Mouse (Mus musculus): Measurements from ENCODE around the gene Add3.
A peak's percentile ranks its signal among the peaks of the same experiment; 100 is the strongest.

Gene Add3

DNA sequence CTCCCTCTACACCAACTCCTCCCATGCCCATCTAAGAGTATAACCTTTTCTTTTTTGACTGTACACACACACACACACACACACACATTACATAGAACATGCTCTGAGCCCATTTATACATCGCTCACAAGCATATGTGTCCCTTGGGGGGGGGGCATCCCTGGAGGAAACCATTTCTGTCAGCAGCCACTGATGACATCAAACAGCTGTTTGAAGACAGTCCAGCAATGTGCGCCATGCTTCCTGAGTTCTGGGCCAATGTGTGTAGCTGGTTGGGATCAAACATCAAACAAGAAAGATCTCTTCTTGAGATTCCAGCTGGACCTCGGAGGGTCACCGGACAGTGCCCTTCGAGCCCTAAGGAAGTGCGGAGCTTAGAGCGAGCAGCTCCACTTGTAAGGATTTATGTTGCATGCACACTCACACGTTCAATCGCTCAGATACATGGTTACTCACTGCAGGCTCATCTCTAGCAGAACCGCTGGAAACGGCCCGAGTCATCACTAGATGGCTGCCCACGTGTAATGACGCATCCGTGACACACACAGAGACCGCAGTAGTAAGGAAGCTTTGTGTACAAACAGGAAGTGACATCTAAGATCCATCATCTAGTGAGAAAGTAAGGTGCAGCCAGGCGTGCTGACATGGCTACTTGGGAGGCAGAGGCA lies 132.9 kb downstream of the Add3 start:
- DNase-seq (ENCODE audit: low spot score), result no peak

DNA sequence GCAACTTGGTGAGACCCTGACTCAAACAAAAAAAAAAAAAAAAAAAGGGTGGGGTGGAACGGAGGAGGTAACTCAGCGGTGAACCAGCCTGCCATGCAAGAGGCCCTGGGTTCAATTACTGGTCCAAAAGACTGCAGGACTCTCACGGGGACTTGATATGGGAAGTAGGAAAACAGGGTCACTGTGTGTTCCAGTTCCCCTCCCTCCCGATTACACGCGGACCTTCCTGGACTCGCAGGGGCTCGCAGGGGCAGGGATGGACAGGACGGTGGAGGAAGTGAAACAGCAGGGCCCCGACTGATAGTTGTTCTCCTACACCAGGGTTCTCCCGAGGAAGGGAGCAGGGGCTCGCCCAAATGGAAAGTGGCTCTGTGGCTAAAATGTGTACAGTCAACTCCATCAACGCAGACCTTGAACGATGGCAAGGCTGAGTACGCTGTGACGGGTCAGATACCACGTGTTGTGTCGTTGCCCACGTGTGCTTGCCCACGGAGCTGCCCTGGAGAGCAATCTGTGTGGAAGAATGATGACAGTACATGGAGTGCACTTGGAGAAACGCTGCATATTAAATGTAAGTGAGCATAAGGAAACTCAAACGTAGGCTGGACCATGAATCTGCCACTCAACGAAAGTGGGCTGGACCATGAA lies 133.7 kb downstream of the Add3 start:
- no peak for DNase-seq (ENCODE audit: low spot score)

DNA sequence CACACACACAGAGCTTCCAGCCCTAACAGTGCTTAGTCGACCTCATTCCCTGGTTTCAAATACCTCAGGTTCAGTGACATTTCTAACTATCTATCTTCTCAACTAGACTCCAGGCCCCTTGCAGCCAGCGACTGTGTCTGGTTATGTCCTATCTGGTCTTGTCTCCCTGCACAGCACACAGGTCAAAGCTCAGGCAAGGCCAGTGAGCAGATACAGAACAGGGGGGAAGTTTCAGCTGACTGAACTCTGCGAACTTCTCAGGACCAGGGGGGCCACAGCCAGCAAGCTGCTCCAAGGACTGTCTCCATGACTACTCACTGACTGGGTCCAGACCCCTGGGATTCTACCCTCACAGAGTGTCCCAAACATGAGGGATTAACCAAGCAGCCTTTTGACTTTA lies 135.0 kb downstream of the Add3 start:
- DNase-seq (ENCODE audit: low spot score), result peak; percentile 28

DNA sequence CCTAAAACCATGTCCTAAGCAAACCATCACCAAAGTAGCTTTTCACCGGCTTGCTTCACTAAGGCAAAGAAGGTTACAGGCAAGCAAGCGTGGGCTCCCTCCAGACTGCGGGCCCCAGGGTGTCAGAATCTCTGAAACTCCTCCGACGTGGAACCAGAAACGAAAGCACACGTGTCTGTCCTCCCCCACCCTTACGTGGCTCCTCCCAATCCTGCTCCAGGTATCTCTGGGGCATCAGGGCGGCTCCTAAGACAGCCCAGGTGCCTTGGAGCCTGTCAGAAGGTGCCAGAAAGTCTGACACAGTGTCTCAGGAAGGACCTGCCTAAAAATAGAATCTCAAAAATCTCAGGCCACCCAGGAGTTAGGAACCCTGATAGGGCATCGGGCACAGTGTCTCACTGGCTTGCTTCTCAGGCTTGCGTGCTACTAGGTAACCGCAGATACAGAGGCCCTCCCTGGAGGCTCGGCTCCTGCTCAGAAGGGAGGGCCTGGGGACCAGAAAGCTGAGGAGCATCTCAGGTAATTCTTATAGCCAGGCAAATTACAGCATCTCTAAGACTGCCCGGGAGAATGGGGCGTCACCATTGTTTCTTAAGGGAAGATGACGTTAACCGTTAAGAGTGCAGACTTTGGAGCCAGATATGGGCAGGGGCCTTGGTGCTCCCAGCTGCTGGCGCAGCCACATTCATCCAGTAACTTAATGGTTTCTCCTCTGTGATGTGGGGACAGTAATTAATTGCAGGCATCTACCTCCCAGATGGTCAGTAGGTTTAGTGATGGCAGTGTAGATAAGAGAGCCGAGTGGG lies 136.9 kb downstream of the Add3 start:
- DNase-seq (ENCODE audit: low spot score), result no peak

DNA sequence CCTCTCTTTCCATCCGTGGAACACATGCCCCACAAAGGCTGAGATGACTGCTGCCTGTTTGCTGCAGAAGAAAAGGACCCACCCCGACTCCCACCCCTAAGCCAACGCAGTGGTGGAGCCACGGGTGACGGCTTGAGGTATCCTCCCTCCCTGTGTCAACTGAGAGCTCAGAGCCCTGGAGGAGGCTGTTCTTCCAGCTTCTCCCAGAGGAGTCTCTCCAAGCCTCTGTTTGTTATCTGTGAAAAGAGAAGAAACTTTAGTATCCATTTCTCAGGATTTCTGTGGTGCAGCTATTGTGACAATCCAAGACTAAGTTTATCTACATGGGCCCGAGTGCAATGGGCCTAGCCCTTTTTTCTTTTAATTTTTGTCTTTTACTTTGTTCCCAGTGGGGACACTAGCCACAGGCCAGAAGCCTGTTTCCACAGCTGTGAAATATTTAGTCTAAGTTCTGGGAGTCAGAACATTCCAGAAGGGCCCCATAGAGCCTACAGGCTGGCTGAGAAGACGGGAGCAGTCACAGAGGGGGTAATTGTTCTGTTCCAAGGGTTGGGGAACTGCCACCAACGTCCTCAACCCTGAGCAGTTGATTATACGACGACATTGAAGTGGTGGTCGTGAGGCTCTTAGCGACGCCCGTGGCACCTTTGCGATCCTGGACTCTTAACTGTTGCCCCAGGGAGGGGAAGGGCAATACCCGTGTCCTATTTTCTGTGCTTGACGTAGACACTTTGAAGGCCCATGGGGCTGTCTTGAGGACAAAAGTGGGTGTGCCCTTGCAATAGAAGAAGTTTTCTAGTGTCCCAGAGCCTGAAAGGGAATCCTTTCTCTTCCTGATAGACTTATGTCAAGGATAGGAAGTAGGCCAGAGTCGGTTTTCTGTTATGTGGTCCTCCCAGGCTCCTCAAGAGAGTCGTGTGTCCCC lies 138.5 kb downstream of the Add3 start:
- no peak for DNase-seq (ENCODE audit: low spot score)

DNA sequence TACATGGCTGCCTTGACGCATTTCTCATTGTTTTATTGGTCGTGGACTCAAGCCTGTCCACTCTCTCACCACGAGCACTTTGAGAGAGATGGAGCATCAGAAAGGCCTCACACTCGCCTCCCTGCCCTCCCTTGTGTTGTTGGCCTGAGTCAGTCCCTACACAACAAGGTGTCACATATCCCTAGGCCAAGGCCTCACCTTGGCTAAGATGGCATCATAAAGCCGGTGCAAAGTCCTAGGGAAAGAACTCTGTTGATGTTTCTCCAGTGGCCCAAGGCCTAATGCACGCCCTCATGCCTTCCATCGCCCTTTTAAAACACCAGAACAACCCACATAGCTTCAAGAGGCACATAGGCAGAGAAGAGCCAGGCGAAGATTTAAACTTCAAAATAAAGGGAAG lies 140.0 kb downstream of the Add3 start:
- DNase-seq (ENCODE audit: low spot score), result no peak

DNA sequence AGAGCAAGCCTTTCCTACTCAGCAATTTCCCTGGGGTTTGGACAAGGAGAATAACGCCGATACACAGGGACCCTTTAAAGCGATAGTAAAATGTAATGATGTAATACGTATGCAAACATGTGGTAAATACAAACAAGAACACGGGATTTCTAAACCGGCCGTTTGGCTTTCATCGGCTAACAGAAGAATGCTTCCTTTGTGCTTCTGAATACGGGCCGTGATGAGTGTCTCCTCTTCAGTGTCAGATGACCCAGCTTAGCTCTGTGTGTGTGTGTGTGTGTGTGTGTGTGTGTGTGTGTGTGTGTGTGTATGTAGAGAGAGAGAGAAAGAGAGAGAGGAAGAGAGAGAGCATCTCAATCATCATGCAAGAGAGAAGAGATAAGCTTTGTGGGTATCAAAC lies 142.3 kb downstream of the Add3 start:
- DNase-seq (ENCODE audit: low spot score), result peak; percentile 37

DNA sequence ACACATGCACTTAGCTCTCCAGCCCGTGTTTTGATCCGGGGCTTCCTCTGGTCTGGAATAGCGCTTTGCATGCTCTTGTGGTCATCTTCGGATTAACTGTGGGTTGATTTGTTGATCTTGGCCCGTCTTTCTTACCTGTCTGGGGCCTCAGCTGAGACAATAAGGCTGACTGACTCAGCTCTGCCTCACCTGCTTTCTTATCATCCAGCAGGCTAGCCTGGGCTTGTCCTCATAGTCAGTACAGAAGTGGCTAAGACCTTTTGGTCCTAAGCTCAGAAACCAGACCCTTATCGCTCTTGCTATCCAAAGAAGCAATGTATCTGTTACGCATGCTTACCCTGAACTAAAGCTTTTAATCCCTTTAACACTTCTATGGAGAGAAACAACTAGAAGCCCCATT lies 143.5 kb downstream of the Add3 start:
- DNase-seq (ENCODE audit: low spot score), result no peak

DNA sequence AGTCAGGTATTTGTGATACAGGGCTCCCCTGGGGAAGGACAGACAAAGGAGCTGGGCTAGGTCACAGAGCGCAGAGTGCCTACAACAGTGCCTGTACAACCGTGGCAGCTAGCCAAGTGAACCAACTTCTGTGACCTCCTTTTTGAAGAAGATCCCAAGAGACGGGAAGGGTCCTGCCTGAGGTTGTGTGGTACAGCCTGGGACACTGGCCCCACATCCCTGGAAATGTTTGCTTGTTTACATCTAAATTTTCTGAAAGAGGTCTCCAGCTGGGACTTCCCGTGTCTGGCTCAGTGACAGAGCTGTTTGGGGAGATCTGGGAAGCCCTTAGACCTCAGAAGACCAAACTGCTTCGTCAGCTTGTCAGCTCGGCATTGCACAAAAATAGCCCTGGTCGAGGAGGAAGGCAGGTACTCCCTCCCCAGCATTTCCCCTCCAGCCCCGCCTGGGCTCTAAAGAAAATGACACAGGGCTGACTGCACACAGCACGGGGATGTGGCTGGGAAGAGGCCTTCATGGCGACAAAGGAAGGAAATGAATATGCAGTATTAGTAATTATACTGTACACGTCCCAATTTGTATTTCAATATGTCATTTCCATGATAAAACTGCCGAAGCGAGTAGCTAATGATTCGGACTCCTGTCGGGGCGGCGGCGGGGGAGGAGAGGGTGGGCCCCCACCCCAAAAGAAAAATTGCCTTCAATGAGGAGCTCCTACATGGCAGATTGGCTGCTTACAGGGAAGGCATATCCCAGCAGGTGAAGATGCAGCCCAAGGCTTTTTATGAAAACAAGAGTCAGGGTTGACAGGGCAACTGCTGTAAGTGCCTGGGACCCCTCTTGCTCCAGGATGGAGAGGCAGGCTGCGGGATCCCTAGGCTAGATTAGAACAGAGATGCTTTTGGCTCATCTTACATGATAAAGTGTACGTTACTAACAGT lies 144.3 kb downstream of the Add3 start:
- DNase-seq (ENCODE audit: low spot score), result no peak

DNA sequence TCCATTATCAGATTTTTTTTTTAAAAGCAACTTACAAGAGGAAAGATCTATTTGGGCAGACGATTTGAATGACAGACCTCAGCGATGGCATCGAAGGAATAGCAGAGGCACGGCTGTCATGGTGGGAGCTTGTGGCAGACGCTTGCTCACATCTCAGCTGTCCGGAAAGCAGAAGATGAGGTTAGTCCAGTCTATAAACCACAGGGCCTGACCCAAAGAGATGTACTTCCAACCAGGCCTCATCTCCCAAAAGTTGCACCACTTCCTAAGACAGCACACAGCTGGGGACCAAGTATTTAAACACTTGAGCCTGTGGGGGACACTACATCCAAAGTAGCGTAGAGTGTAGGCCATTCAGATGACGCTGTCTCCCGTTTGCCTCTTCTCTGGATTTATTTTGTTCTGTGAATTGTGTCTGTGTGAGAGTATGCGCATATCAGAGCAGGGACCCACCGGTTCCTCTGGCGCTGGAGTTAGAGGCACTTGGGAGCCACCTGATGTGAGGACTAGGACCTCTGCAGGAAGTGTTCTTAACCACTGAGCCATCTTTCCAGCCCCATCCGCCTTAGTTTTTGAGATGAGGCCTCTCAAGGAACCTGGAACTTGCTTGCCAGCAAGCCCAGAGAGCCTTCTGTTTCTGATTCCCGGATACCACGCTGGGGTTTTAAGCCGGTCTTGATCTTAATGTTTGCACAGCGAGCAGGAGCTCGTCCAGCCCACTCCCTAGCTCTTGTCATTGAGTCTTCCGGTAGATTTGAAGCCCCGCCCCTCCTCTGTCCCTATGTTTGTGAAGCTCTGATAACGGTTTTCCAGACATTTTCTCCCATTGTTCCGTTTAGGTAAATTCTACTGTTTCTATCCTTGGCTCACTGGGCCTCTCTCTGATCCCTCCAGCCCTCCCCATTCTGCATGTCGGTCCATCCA lies 156.3 kb downstream of the Add3 start:
- no peak for DNase-seq (ENCODE audit: low spot score)

Measured in embryo, embryonic 10.5 days (tissue).